Mouse (Mus musculus): Measurements from ENCODE around the gene Asl. TPM values are rescaled to one million over a fixed set of nuclear protein-coding genes. Genes with fewer than 3 reads are reported as not detected.

Gene Asl
- polyA plus RNA-seq, 1 experiment from 2014 or later, result 15.7 TPM

- no peaks in the 10 kb centered on the region for H3K27me3 ChIP-seq (replicated peaks)
Measured at GRCm38 (mm10) chr5:129977768-129978167, 51.3 kb downstream of the Asl start.

GRCm38 (mm10) chr5:129974866-129975311 lies 54.2 kb downstream of the Asl start:
- ATAC-seq (ENCODE audit: insufficient number of reproducible peaks, low FRiP score), result no peak
- WGBS, result 59% methylated on average over 4 of the region's 4 CpGs
- Histone ChIP-seq H3K9ac (no peak overlapping the region), H3K4me1 (replicated peaks) (peaks cover 7% of the 10 kb centered on the region; the same call in 1 of the 2 replicates), H3K4me2 (no peak overlapping the region), H3K9me3 (replicated peaks) (no peaks in the 10 kb centered on the region), H3K27me3 (replicated peaks) (no peaks in the 10 kb centered on the region), H3K4me3 (no peak overlapping the region), H3K27ac (ENCODE audit: poor library complexity, severe bottlenecking) (no peak overlapping the region), H3K36me3 (peaks cover 5% of the 10 kb centered on the region; the same call in 1 of the 2 replicates)

More at GRCm38 (mm10) chr5:129977768-129978167, 51.3 kb downstream of the Asl start:
- Histone ChIP-seq H3K4me2 (no peak overlapping the region), H3K27ac (ENCODE audit: poor library complexity, severe bottlenecking) (no peak overlapping the region), H3K36me3 (peaks cover 5% of the 10 kb centered on the region; the same call in 1 of the 2 replicates), H3K4me3 (no peak overlapping the region), H3K9me3 (replicated peaks) (no peaks in the 10 kb centered on the region), H3K9ac (no peak overlapping the region), H3K4me1 (replicated peaks) (peaks cover 10% of the 10 kb centered on the region; the same call in 1 of the 2 replicates)
- 76% methylated on average over 4 of the region's 4 CpGs for WGBS
- ATAC-seq (ENCODE audit: insufficient number of reproducible peaks, low FRiP score), result no peak

- Histone ChIP-seq H3K9me3 (replicated peaks) (no peaks in the 10 kb centered on the region), H3K4me1 (replicated peaks) (peaks cover 5% of the 10 kb centered on the region; the same call in 1 of the 2 replicates), H3K27me3 (replicated peaks) (no peaks in the 10 kb centered on the region), H3K9ac (no peak overlapping the region), H3K36me3 (peaks cover 7% of the 10 kb centered on the region; the same call in 1 of the 2 replicates), H3K4me2 (no peak overlapping the region), H3K27ac (ENCODE audit: poor library complexity, severe bottlenecking) (no peak overlapping the region), H3K4me3 (no peak overlapping the region)
- no peak for ATAC-seq (ENCODE audit: insufficient number of reproducible peaks, low FRiP score)
- 85% methylated on average over 4 of the region's 4 CpGs for WGBS
Measured at GRCm38 (mm10) chr5:129974354-129974753, 54.7 kb downstream of the Asl start.

GRCm38 (mm10) chr5:129971491-129971890 lies 57.6 kb downstream of the Asl start:
- no peak overlapping the region for H3K4me2 ChIP-seq
- H3K4me1 ChIP-seq (replicated peaks), result no peaks in the 10 kb centered on the region
- 83% methylated on average over 4 of the region's 4 CpGs for WGBS
- no peak overlapping the region for H3K9ac ChIP-seq
- no peaks in the 10 kb centered on the region for H3K9me3 ChIP-seq (replicated peaks)
- no peak overlapping the region for H3K27ac ChIP-seq (ENCODE audit: poor library complexity, severe bottlenecking)
- no peaks in the 10 kb centered on the region for H3K27me3 ChIP-seq (replicated peaks)
- peaks cover 7% of the 10 kb centered on the region; the same call in 1 of the 2 replicates for H3K36me3 ChIP-seq
- no peak for ATAC-seq (ENCODE audit: insufficient number of reproducible peaks, low FRiP score)
- H3K4me3 ChIP-seq, result no peak overlapping the region

GRCm38 (mm10) chr5:129968417-129968816 lies 60.6 kb downstream of the Asl start:
- H3K9ac ChIP-seq, result no peak overlapping the region
- no peak for ATAC-seq (ENCODE audit: insufficient number of reproducible peaks, low FRiP score)
- H3K36me3 ChIP-seq, result peaks cover 2% of the 10 kb centered on the region; the same call in 1 of the 2 replicates
- H3K4me1 ChIP-seq (replicated peaks), result no peaks in the 10 kb centered on the region
- no peaks in the 10 kb centered on the region for H3K27me3 ChIP-seq (replicated peaks)
- H3K4me2 ChIP-seq, result no peak overlapping the region
- no peak overlapping the region for H3K27ac ChIP-seq (ENCODE audit: poor library complexity, severe bottlenecking)
- WGBS, result 86% methylated on average over 7 of the region's 7 CpGs
- H3K9me3 ChIP-seq (replicated peaks), result no peaks in the 10 kb centered on the region
- H3K4me3 ChIP-seq, result no peak overlapping the region

GRCm38 (mm10) chr5:129966448-129966847 lies 62.6 kb downstream of the Asl start:
- Histone ChIP-seq H3K4me2 (no peak overlapping the region), H3K9me3 (replicated peaks) (no peaks in the 10 kb centered on the region), H3K4me3 (no peak overlapping the region), H3K27me3 (replicated peaks) (no peaks in the 10 kb centered on the region), H3K27ac (ENCODE audit: poor library complexity, severe bottlenecking) (no peak overlapping the region), H3K9ac (no peak overlapping the region), H3K36me3 (peaks cover 2% of the 10 kb centered on the region; the same call in 1 of the 2 replicates), H3K4me1 (replicated peaks) (no peaks in the 10 kb centered on the region)
- ATAC-seq (ENCODE audit: insufficient number of reproducible peaks, low FRiP score), result no peak
- 92% methylated on average over 3 of the region's 3 CpGs for WGBS

GRCm38 (mm10) chr5:129963224-129963623 lies 65.8 kb downstream of the Asl start:
- Histone ChIP-seq H3K4me1 (replicated peaks) (no peaks in the 10 kb centered on the region), H3K4me2 (no peak overlapping the region), H3K36me3 (peaks cover 8% of the 10 kb centered on the region; the same call in 1 of the 2 replicates), H3K9ac (no peak overlapping the region), H3K4me3 (no peak overlapping the region), H3K27ac (ENCODE audit: poor library complexity, severe bottlenecking) (no peak overlapping the region), H3K9me3 (replicated peaks) (no peaks in the 10 kb centered on the region), H3K27me3 (replicated peaks) (no peaks in the 10 kb centered on the region)
- WGBS, result 78% methylated on average over 4 of the region's 4 CpGs
- ATAC-seq (ENCODE audit: insufficient number of reproducible peaks, low FRiP score), result no peak

Other genes with a start within 250 kb of the Asl start
- gene Psph, start 241.8 kb downstream of the Asl start, polyA plus RNA-seq (2016; fragmentation: Nextera tagmentation; extraction: Ambion mirVana), result 27.0 and 27.4 TPM in 2 replicates
- gene Sumf2, start 182.3 kb downstream of the Asl start, polyA plus RNA-seq (2016; fragmentation: Nextera tagmentation; extraction: Ambion mirVana), result 40.7 and 42.4 TPM in 2 replicates
- 738 and 776 TPM in 2 replicates for gene Chchd2, start 141.8 kb downstream of the Asl start, polyA plus RNA-seq (2016; fragmentation: Nextera tagmentation; extraction: Ambion mirVana)
- 3.5 and 4.5 TPM in 2 replicates for gene Zbed5, start 133.5 kb downstream of the Asl start, polyA plus RNA-seq (2016; fragmentation: Nextera tagmentation; extraction: Ambion mirVana)
- 0.77 and 1.1 TPM in 2 replicates for gene Phkg1, start 130.7 kb downstream of the Asl start, polyA plus RNA-seq (2016; fragmentation: Nextera tagmentation; extraction: Ambion mirVana)
- 2.0 and 2.3 TPM in 2 replicates for gene Nupr1l, start 120.7 kb downstream of the Asl start, polyA plus RNA-seq (2016; fragmentation: Nextera tagmentation; extraction: Ambion mirVana)
- gene Vkorc1l1, start 87.3 kb downstream of the Asl start, polyA plus RNA-seq (2016; fragmentation: Nextera tagmentation; extraction: Ambion mirVana), result 23.2 and 24.2 TPM in 2 replicates
- 46.8 and 48.1 TPM in 2 replicates for gene Gusb, start 26.2 kb downstream of the Asl start, polyA plus RNA-seq (2016; fragmentation: Nextera tagmentation; extraction: Ambion mirVana)
- gene Crcp, start within 50 bp of the Asl start, polyA plus RNA-seq (2016; fragmentation: Nextera tagmentation; extraction: Ambion mirVana), result 21.2 and 22.5 TPM in 2 replicates
- 25.8 and 29.4 TPM in 2 replicates for gene Tpst1, start 44.1 kb upstream of the Asl start, polyA plus RNA-seq (2016; fragmentation: Nextera tagmentation; extraction: Ambion mirVana)
- gene Kctd7, start 115.6 kb upstream of the Asl start, polyA plus RNA-seq (2016; fragmentation: Nextera tagmentation; extraction: Ambion mirVana), result 4.8 and 5.1 TPM in 2 replicates
- 25.0 and 27.7 TPM in 2 replicates for gene Rabgef1, start 142.6 kb upstream of the Asl start, polyA plus RNA-seq (2016; fragmentation: Nextera tagmentation; extraction: Ambion mirVana)
- gene Tmem248, start 187.8 kb upstream of the Asl start, polyA plus RNA-seq (2016; fragmentation: Nextera tagmentation; extraction: Ambion mirVana), result 41.5 and 43.6 TPM in 2 replicates
- gene Sbds, start 226.3 kb upstream of the Asl start, polyA plus RNA-seq (2016; fragmentation: Nextera tagmentation; extraction: Ambion mirVana), result 62.8 and 65.3 TPM in 2 replicates
- gene Tyw1, start 226.4 kb upstream of the Asl start, polyA plus RNA-seq (2016; fragmentation: Nextera tagmentation; extraction: Ambion mirVana), result 17.7 and 18.9 TPM in 2 replicates